Mouse (Mus musculus) gastrocnemius, postnatal 36 days (tissue): ENCODE results near the gene B3gnt8. TPM values are rescaled to one million over a fixed set of nuclear protein-coding genes. Genes with fewer than 3 reads are reported as not detected.
A peak's percentile ranks its signal among the peaks of the same experiment; 100 is the strongest.

Experiments used
- DNase-seq, 2 experiments: peaks; one replicate each; pipeline ENCODE4 v3.0.0; 2022
- intact Hi-C: fragments of 180-260 bp; cut with DNase I; formaldehyde crosslinking; loops from one replicate; pipeline ENCODE4 v1.15.1; 2025
- total RNA-seq, 2 experiments: library from RNA; stranded (reverse); gene quantifications; 2 replicates each; pipeline ENCODE4 v1.2.3; 2021

B3gnt8 gene
- total RNA-seq, 2 experiments from 2014 or later: 1.0 to 1.8 TPM

GRCm38 (mm10) chr7:25652244-25652759, 25.8 kb downstream of the B3gnt8 start:
- DNase-seq: no peak
- intact Hi-C loops: no loop called here

GRCm38 (mm10) chr7:25655601-25656428, 29.4 kb downstream of the B3gnt8 start:
- no peak for DNase-seq
- intact Hi-C loops: no loop called here

- DNase-seq: no peak
- intact Hi-C loops: no loop called here
Observed at GRCm38 (mm10) chr7:25657785-25658184, 31.3 kb downstream of the B3gnt8 start.

GRCm38 (mm10) chr7:25658657-25659472, 32.4 kb downstream of the B3gnt8 start, which contains the start of the genes Bckdha and Exosc5:
Gene Bckdha, minus strand, starts transcription at chr7:25658981.
Gene Exosc5, plus strand, starts transcription at chr7:25659164.
- intact Hi-C loops: no loop called here
- DNase-seq: peak; percentile 99 to 100

- DNase-seq: no peak
- intact Hi-C loops: no loop called here
Observed at GRCm38 (mm10) chr7:25666381-25666780, 39.9 kb downstream of the B3gnt8 start.

GRCm38 (mm10) chr7:25669158-25669557, 42.7 kb downstream of the B3gnt8 start:
- intact Hi-C loops: no loop called here
- DNase-seq: no peak

- DNase-seq: no peak
- intact Hi-C loops: no loop called here
Observed at GRCm38 (mm10) chr7:25669631-25670030, 43.2 kb downstream of the B3gnt8 start.

- intact Hi-C loops: no loop called here
- no peak for DNase-seq
Observed at GRCm38 (mm10) chr7:25670096-25670495, 43.6 kb downstream of the B3gnt8 start.

GRCm38 (mm10) chr7:25671686-25672085, 45.2 kb downstream of the B3gnt8 start:
- DNase-seq: no peak
- intact Hi-C loops: no loop called here

- DNase-seq: no peak
- intact Hi-C loops: no loop called here
Observed at GRCm38 (mm10) chr7:25672442-25672841, 46.0 kb downstream of the B3gnt8 start.

- intact Hi-C loops: no loop called here
- no peak for DNase-seq
Observed at GRCm38 (mm10) chr7:25674297-25674696, 47.8 kb downstream of the B3gnt8 start.

GRCm38 (mm10) chr7:25674719-25675300, 48.4 kb downstream of the B3gnt8 start, which contains the start of gene Tmem91:
Gene Tmem91, minus strand, starts transcription at chr7:25675166.
- no peak for DNase-seq
- intact Hi-C loops: no loop called here

GRCm38 (mm10) chr7:25675405-25675804, 49.0 kb downstream of the B3gnt8 start:
- no peak for DNase-seq
- intact Hi-C loops: no loop called here

GRCm38 (mm10) chr7:25676085-25676781, 49.8 kb downstream of the B3gnt8 start:
- intact Hi-C loops: no loop called here
- peak; percentile 62 to 69 for DNase-seq

- intact Hi-C loops: no loop called here
- no peak for DNase-seq
Observed at GRCm38 (mm10) chr7:25677013-25677412, 50.6 kb downstream of the B3gnt8 start.

GRCm38 (mm10) chr7:25679971-25680370, 53.5 kb downstream of the B3gnt8 start:
- DNase-seq: no peak
- intact Hi-C loops: no loop called here

- peak; percentile 93 to 99 for DNase-seq
- intact Hi-C loops: no loop called here
Observed at GRCm38 (mm10) chr7:25680514-25681258, 54.2 kb downstream of the B3gnt8 start, which contains the start of gene B9d2. Gene B9d2, plus strand, starts transcription at chr7:25680780.

GRCm38 (mm10) chr7:25681341-25682231, 55.1 kb downstream of the B3gnt8 start:
- no peak for DNase-seq
- intact Hi-C loops: no loop called here
